Comparison of ENCODE assay signal across 8 mouse cellular contexts in the genomic region with DNA sequence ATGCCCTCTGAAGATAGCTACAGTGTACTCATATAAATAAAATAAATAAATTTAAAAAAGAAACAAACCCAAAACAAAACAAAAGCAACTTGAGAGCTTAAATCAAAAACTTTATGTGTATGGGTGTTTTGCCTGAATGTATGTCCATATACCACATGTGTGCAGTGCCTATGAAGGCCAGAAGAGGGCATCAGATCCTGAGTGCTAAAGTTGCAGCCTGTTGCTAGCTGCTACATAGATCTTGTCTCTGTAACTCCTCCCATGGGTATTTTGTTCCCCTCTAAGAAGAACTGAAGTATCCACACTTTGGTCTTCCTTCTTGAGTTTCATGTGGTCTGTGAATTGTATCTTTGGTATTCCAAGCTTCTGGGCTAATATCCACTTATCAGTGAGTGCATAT.
A peak's percentile ranks its signal among the peaks of the same experiment; 100 is the strongest.
DNase-seq lines count a peak whose midpoint lies in the region; ATAC-seq and TF ChIP-seq lines count a peak whose summit lies in the region.
"Not testable (repeated sequence)": the region's sequence is repeated elsewhere in the genome, so short reads cannot be mapped to it uniquely, and the experiment has no call there.

No protein-coding gene starts in this region.

- H3K4me2 ChIP-seq in liver, postnatal 0 days (ENCODE audit: low read depth, low read length), result not testable (repeated sequence)

- H3K27me3 ChIP-seq in liver, postnatal 0 days (ENCODE audit: insufficient read depth, low read length); splenic B cell, adult 2 months (ENCODE audit: control insufficient read depth, insufficient read depth, low read length, poor library complexity, severe bottlenecking): not testable (repeated sequence)

- H3K9ac ChIP-seq in liver, postnatal 0 days (replicated peaks), result not testable (repeated sequence)

- H3K4me1 ChIP-seq in liver, postnatal 0 days (ENCODE audit: insufficient read depth), result not testable (repeated sequence)

- DNase-seq in A20 (ENCODE audit: low read depth, low spot score) (peak; percentile 43), ES-CJ7 (ENCODE audit: low read depth, low spot score) (peak; percentile 52), R1 (ENCODE audit: low read depth, low spot score) (peak; percentile 77)
- peak; percentile 8 for DNase-seq in c-Kit-positive CD71-positive TER-119-negative erythroid progenitor cells, embryonic 14.5 days (ENCODE audit: low read depth)
- peak; percentile 5 for DNase-seq in induced T-regulatory cell, adult 2 months (ENCODE audit: low read depth)
- not testable (repeated sequence) for DNase-seq in liver, postnatal 0 days
- DNase-seq in splenic B cell, adult 2 months (ENCODE audit: low read depth, low spot score), result peak; percentile 32
- peak; percentile 9 for DNase-seq in thymus, postnatal 25 days

- not testable (repeated sequence) for ATAC-seq in liver, postnatal 0 days

- not testable (repeated sequence) for H3K9me3 ChIP-seq in liver, postnatal 0 days (ENCODE audit: low read length)

- not testable (repeated sequence) for H3K36me3 ChIP-seq in liver, postnatal 0 days (replicated peaks; ENCODE audit: insufficient read depth, low read length); splenic B cell, adult 2 months (ENCODE audit: control insufficient read depth, insufficient read depth, low read length, poor library complexity, severe bottlenecking)

- H3K27ac ChIP-seq in liver, postnatal 0 days (ENCODE audit: low read depth), result not testable (repeated sequence)

- TF ChIP-seq CTCF in liver, postnatal 0 days (IDR thresholded peaks at IDR 0.05; ENCODE audit: low read depth), result peak; percentile 42

- not testable (repeated sequence) for H3K4me3 ChIP-seq in liver, postnatal 0 days (ENCODE audit: low read depth, low read length)

- not testable (repeated sequence) for TF ChIP-seq EP300 in liver, postnatal 0 days (IDR thresholded peaks at IDR 0.05; ENCODE audit: low read depth)
